ENCODE assay signal across 19 mouse cellular contexts in genomic region chr2:126524271-126524670, GRCm38 (mm10). TPM values are rescaled to one million over a fixed set of nuclear protein-coding genes. Genes with fewer than 3 reads are reported as not detected.
"Had no signal": no experiment of that assay in that cellular context is flagged by ENCODE, and none has a peak within 500 bp of the region (broad histone marks: within the 10 kb centered on the region; RNA-seq: fewer than 3 reads in every experiment).

No protein-coding gene starts in this region.

- H3K4me1 ChIP-seq: midbrain, embryonic 10.5 days; midbrain, embryonic 12.5 days; neural tube, embryonic 13.5 days; neural tube, embryonic 15.5 days had no signal

- ATAC-seq: midbrain, embryonic 16.5 days had no signal

- DNase-seq: lung, adult 18-20 months; lung, embryonic 14.5 days; lung, postnatal 10 days; lung, postnatal 4 days; midbrain, embryonic 14.5 days; retina, postnatal 1 day; right cerebral cortex, adult 18-20 months; right cerebral cortex, postnatal 25 days; right cerebral cortex, postnatal 4 days; spleen, adult 18-20 months; thymus, adult 18-20 months; thymus, postnatal 14 days; thymus, postnatal 36 days had no signal

- H3K4me3 ChIP-seq: midbrain, embryonic 10.5 days; midbrain, embryonic 12.5 days; myocyte; neural tube, embryonic 13.5 days; neural tube, embryonic 15.5 days had no signal

- H3K9ac ChIP-seq: lung, embryonic 14.5 days; midbrain, embryonic 12.5 days; neural tube, embryonic 13.5 days; neural tube, embryonic 15.5 days had no signal

- H3K9me3 ChIP-seq: midbrain, embryonic 10.5 days; midbrain, embryonic 12.5 days; neural tube, embryonic 13.5 days; neural tube, embryonic 15.5 days had no signal

- H3K36me3 ChIP-seq: midbrain, embryonic 10.5 days; midbrain, embryonic 12.5 days; neural tube, embryonic 13.5 days; neural tube, embryonic 15.5 days had no signal

- H3K4me2 ChIP-seq: lung, embryonic 14.5 days; midbrain, embryonic 12.5 days; neural tube, embryonic 13.5 days; neural tube, embryonic 15.5 days had no signal

- H3K27me3 ChIP-seq: midbrain, embryonic 12.5 days; neural tube, embryonic 13.5 days; neural tube, embryonic 15.5 days had no signal

- H3K27ac ChIP-seq: midbrain, embryonic 10.5 days; midbrain, embryonic 12.5 days; neural tube, embryonic 13.5 days; neural tube, embryonic 15.5 days had no signal

RNA-seq across cellular contexts. Expression of gene Atp8b4, which starts 23.8 kb away (rescaled TPM):
- polyA plus RNA-seq: midbrain, embryonic 16.5 days; neural tube, embryonic 13.5 days had no signal

RNA-seq across cellular contexts. Expression of gene Slc27a2, which starts 27.9 kb away (rescaled TPM):
- polyA plus RNA-seq: myocyte had no signal
